In the genomic region with DNA sequence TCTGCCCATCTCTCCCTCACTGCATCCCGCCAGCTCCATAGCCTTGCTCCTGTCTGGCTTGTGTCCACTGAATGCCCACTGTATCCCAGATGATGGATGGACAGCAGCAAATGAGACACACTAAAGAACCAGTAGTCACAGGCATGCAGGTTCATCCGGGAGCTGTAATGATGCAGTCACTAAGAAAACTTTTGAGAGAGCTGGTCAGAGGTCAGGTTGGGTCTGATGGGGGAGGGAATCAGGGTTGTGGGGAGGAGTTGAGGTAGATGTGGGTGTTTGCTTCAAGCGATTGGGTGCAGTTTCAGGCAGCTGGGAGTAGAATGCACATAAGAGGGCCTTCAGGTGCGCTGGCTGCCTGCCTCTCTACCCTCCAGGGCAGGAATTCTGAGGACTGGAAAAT, we compare ENCODE assay signal across 19 mouse cellular contexts. TPM values are rescaled to one million over a fixed set of nuclear protein-coding genes. Genes with fewer than 3 reads are reported as not detected.
DNase-seq lines count a peak whose midpoint lies in the region; ATAC-seq and TF ChIP-seq lines count a peak whose summit lies in the region.
"Had no signal": no experiment of that assay in that cellular context is flagged by ENCODE, and none has a peak within 500 bp of the region (broad histone marks: within the 10 kb centered on the region; RNA-seq: fewer than 3 reads in every experiment).

No protein-coding gene starts in this region.

- TF ChIP-seq CTCF in small intestine, adult 2 months (IDR thresholded peaks at IDR 0.05; ENCODE audit: extremely low read depth, insufficient read length, insufficient replicate concordance, low read depth, low read length) = no peak

- no peak for TF ChIP-seq POLR2A in small intestine, adult 2 months (IDR thresholded peaks at IDR 0.05; ENCODE audit: low read depth, low read length)

- DNase-seq in kidney, adult 8-10 months = peak; percentile 51 to 75
- DNase-seq in large intestine, adult 2 months (ENCODE audit: low read depth, low spot score) = peak; percentile 36
- DNase-seq in testis, postnatal 14 days (ENCODE audit: low spot score) = no peak
- no peak for DNase-seq in right cerebral cortex, postnatal 10 days (ENCODE audit: low spot score in 2 of 2)
- DNase-seq in urinary bladder, adult 2 months (ENCODE audit: low spot score) = no peak
- DNase-seq: adrenal gland, adult 2 months; cerebellum, adult 11-12 months; cerebellum, postnatal 10 days; gastrocnemius, adult 2 months; lung, postnatal 4 days had no signal

- no peak overlapping the region for H3K4me2 ChIP-seq in kidney, embryonic 16.5 days (replicated peaks; ENCODE audit: low read depth, low read length)
- H3K4me2 ChIP-seq in forebrain, embryonic 12.5 days = no peak overlapping the region
- H3K4me2 ChIP-seq: hindbrain, embryonic 12.5 days; limb, embryonic 12.5 days; lung, embryonic 15.5 days had no signal

- 60% methylated on average over 4 of the region's 4 CpGs for WGBS in kidney, embryonic 16.5 days
- 31% methylated on average over 4 of the region's 4 CpGs for WGBS in large intestine, adult 2 months
- WGBS in small intestine, adult 2 months = 27% methylated on average over 4 of the region's 4 CpGs
- WGBS in forebrain, embryonic 12.5 days = 70% methylated on average over 4 of the region's 4 CpGs

- peaks cover 18% of the 10 kb centered on the region for H3K4me1 ChIP-seq in kidney, embryonic 16.5 days (ENCODE audit: insufficient read depth, low read length)
- H3K4me1 ChIP-seq in small intestine, adult 2 months (ENCODE audit: control insufficient read depth, insufficient read depth, insufficient read length, low read length) = peaks cover 26% of the 10 kb centered on the region
- no peaks in the 10 kb centered on the region for H3K4me1 ChIP-seq in forebrain, embryonic 12.5 days
- H3K4me1 ChIP-seq: forebrain, embryonic 10.5 days; hindbrain, embryonic 12.5 days; limb, embryonic 12.5 days; lung, embryonic 15.5 days had no signal

- H3K4me3 ChIP-seq in kidney, embryonic 16.5 days (ENCODE audit: low read length) = no peak overlapping the region
- H3K4me3 ChIP-seq in small intestine, adult 2 months (ENCODE audit: low read depth, low read length) = no peak overlapping the region
- H3K4me3 ChIP-seq in forebrain, embryonic 12.5 days (replicated peaks) = no peak overlapping the region
- H3K4me3 ChIP-seq: embryonic facial prominence, embryonic 10.5 days; forebrain, embryonic 10.5 days; gastrocnemius, adult 2 months; hindbrain, embryonic 12.5 days; limb, embryonic 12.5 days; lung, embryonic 15.5 days had no signal

- no peaks in the 10 kb centered on the region for H3K36me3 ChIP-seq in kidney, embryonic 16.5 days (ENCODE audit: insufficient read depth, low read length)
- H3K36me3 ChIP-seq in small intestine, adult 2 months (ENCODE audit: control insufficient read depth, insufficient read depth, low read length) = no peaks in the 10 kb centered on the region
- H3K36me3 ChIP-seq in forebrain, embryonic 12.5 days (replicated peaks) = no peaks in the 10 kb centered on the region
- H3K36me3 ChIP-seq: embryonic facial prominence, embryonic 10.5 days; forebrain, embryonic 10.5 days; hindbrain, embryonic 12.5 days; limb, embryonic 12.5 days; lung, embryonic 15.5 days had no signal

- peak overlapping the region; percentile 43; the same call in 1 of the 2 replicates for H3K27ac ChIP-seq in kidney, embryonic 16.5 days (ENCODE audit: low read length)
- peak overlapping the region; percentile 95 for H3K27ac ChIP-seq in small intestine, adult 2 months (ENCODE audit: insufficient read depth, low read depth, low read length)
- H3K27ac ChIP-seq in forebrain, embryonic 12.5 days = no peak overlapping the region
- H3K27ac ChIP-seq: embryonic facial prominence, embryonic 10.5 days; forebrain, embryonic 10.5 days; gastrocnemius, adult 2 months; hindbrain, embryonic 12.5 days; limb, embryonic 12.5 days; lung, embryonic 15.5 days had no signal

- H3K9ac ChIP-seq in kidney, embryonic 16.5 days (replicated peaks; ENCODE audit: low read length) = no peak overlapping the region
- no peak overlapping the region for H3K9ac ChIP-seq in forebrain, embryonic 12.5 days
- H3K9ac ChIP-seq: hindbrain, embryonic 12.5 days; limb, embryonic 12.5 days; lung, embryonic 15.5 days had no signal

- ATAC-seq in kidney, embryonic 16.5 days (ENCODE audit: low FRiP score, low TSS enrichment) = no peak
- ATAC-seq in forebrain, embryonic 12.5 days (ENCODE audit: low FRiP score) = no peak
- ATAC-seq: midbrain, embryonic 16.5 days had no signal

- no peaks in the 10 kb centered on the region for H3K9me3 ChIP-seq in kidney, embryonic 16.5 days (ENCODE audit: low read length)
- H3K9me3 ChIP-seq in forebrain, embryonic 12.5 days = no peaks in the 10 kb centered on the region
- H3K9me3 ChIP-seq: embryonic facial prominence, embryonic 10.5 days; forebrain, embryonic 10.5 days; hindbrain, embryonic 12.5 days; limb, embryonic 12.5 days; lung, embryonic 15.5 days had no signal

- H3K27me3 ChIP-seq in kidney, embryonic 16.5 days (ENCODE audit: insufficient read depth, low read length) = no peaks in the 10 kb centered on the region
- no peaks in the 10 kb centered on the region for H3K27me3 ChIP-seq in small intestine, adult 2 months (ENCODE audit: control insufficient read depth, insufficient read depth, low read length)
- H3K27me3 ChIP-seq in forebrain, embryonic 12.5 days = no peaks in the 10 kb centered on the region
- H3K27me3 ChIP-seq: hindbrain, embryonic 12.5 days; limb, embryonic 12.5 days; lung, embryonic 15.5 days had no signal

RNA-seq across cellular contexts. Expression of a gene that starts 21.8 kb away (rescaled TPM):
- 3.6 and 4.0 TPM in 2 replicates for polyA plus RNA-seq in kidney, embryonic 16.5 days (2015; fragmentation: Nextera tagmentation; extraction: Ambion mirVana)
- 2.3 and 3.8 TPM in 2 replicates for polyA plus RNA-seq in large intestine, adult 2 months (2012; rRNA removed)
- polyA plus RNA-seq in small intestine, adult 2 months (2012; rRNA removed) = 2.1 and 2.4 TPM in 2 replicates
- polyA plus RNA-seq in urinary bladder, adult 2 months (2012; rRNA removed) = 5.4 and 6.9 TPM in 2 replicates
- 2.8 and 3.0 TPM in 2 replicates for polyA plus RNA-seq in forebrain, embryonic 12.5 days (2016; fragmentation: Nextera tagmentation; extraction: Ambion mirVana)

Comparison
In these comparisons a context has a peak if more than half of its experiments do, and no peak if none do; other contexts are left out.
1. DNase-seq: peak in kidney, adult 8-10 months (2 of 2) and large intestine, adult 2 months (single experiment); none in testis, postnatal 14 days (single experiment), right cerebral cortex, postnatal 10 days (0 of 2) and urinary bladder, adult 2 months (single experiment).